Mouse (Mus musculus): ENCODE data around the gene Med14. TPM values are rescaled to one million over a fixed set of nuclear protein-coding genes. Genes with fewer than 3 reads are reported as not detected.
A peak's percentile ranks its signal among the peaks of the same experiment; 100 is the strongest.

Med14 gene
- 5.5 and 5.7 TPM in 2 replicates for polyA plus RNA-seq (2015; fragmentation: Nextera tagmentation; extraction: Ambion mirVana)

DNA sequence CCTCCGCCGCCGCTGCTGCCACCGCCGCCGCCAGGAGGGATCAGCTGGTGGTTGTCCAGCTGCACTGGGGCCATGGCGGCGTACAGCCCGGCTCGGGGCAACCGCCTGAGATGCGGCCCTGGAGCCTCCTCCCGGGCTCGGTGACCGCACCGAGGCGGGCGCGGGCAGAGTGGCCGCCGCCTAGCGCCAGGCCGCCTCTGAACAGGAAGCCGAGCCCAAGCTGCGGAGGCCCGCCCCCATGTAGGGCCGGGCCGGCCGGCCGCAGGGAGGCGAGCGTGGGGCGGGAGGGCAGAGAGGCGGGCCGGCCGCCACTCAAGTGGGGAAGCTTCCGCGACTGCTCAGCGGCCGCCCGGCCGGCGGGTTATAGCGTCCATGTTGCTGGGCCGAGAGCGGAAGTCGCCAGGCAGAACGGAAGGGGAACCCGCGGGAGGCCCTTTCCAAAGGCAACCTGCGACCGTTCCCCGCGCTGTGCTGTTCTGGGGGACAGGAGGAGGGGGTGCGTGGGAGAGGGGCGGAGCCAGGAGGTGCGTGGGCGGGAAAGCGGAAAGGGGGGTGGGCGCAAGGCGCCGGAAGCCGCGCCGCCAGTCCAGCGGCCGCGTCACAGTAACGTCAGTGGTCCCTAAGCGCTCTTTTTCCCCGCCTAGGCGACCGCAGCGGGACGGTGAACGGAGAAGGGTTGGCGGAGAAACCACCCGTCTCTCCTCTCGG, at the start of gene Med14:
Gene Med14, minus strand, starts transcription at position 448 of the 708 bp plus-strand sequence.
- Histone ChIP-seq H3K27ac (ENCODE audit: low read depth, low read length) (peak within 1 kb of the TSS; percentile 95), H3K36me3 (ENCODE audit: control insufficient read depth, insufficient read depth) (no peaks in the 10 kb centered on the region), H3K4me1 (replicated peaks; ENCODE audit: control insufficient read depth, insufficient read depth, low read length) (no peaks in the 10 kb centered on the region), H3K4me2 (replicated peaks; ENCODE audit: low read depth) (peak within 1 kb of the TSS; percentile 62), H3K9ac (ENCODE audit: low read depth, low read length) (peak within 1 kb of the TSS; percentile 74), H3K4me3 (ENCODE audit: low read depth, low read length) (peak within 1 kb of the TSS; percentile 63), H3K27me3 (replicated peaks; ENCODE audit: control insufficient read depth, insufficient read depth, low read length) (no peaks in the 10 kb centered on the region), H3K9me3 (ENCODE audit: control insufficient read depth) (no peaks in the 10 kb centered on the region)
- 10% methylated on average over 64 of the region's 79 CpGs for WGBS
- TF ChIP-seq CTCF (IDR thresholded peaks at IDR 0.05; ENCODE audit: low read depth): peak; percentile 63
- ATAC-seq: peak; percentile 96

DNA sequence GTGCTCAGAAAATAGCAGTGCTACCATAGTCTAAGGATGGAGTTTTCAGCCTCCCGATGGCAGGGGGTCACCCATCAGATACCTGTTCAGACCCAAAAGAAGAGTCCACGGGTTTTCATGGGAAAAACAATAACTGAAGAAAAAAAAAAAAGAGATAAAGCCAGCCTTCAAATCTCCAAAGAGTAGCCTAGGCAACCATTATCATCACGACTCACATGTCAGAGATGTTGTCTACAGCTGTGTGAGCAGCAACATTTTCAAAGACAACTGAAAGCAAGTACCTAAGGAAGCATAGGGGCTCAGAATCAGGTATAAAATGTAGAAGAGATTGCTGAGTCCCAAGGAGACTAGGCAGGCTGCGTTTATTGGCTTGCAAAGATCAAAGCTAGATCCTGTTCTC, 38.7 kb upstream of the Med14 start:
- Histone ChIP-seq H3K27me3 (replicated peaks; ENCODE audit: control insufficient read depth, insufficient read depth, low read length) (no peaks in the 10 kb centered on the region), H3K36me3 (ENCODE audit: control insufficient read depth, insufficient read depth) (no peaks in the 10 kb centered on the region), H3K4me2 (replicated peaks; ENCODE audit: low read depth) (no peak overlapping the region), H3K9ac (ENCODE audit: low read depth, low read length) (no peak overlapping the region), H3K27ac (ENCODE audit: low read depth, low read length) (no peak overlapping the region), H3K9me3 (ENCODE audit: control insufficient read depth) (no peaks in the 10 kb centered on the region), H3K4me3 (ENCODE audit: low read depth, low read length) (no peak overlapping the region), H3K4me1 (replicated peaks; ENCODE audit: control insufficient read depth, insufficient read depth, low read length) (no peaks in the 10 kb centered on the region)
- ATAC-seq: no peak
- TF ChIP-seq CTCF (IDR thresholded peaks at IDR 0.05; ENCODE audit: low read depth): no peak
- 71% methylated on average over 4 of the region's 4 CpGs for WGBS

DNA sequence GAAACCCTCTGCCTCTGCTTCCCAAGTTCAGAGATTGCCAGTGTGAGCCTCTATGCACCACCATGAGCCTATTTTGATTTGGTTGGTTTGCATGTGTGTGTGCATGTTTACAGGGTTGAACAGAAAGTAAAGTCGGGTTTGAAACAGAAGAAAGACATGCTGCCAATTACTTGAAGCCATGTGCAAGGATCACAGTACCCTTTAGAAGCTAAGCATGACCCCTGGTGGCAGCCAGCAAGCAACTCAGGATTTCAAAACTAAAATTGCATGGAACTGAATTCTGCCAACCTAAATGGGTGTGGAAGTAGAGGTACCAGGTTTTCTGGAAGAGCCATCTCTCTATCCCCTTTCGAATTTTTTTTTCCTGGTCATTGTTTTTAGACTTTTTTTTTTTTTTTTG, 33.0 kb upstream of the Med14 start:
- H3K27ac ChIP-seq (ENCODE audit: low read depth, low read length): no peak overlapping the region
- no peak overlapping the region for H3K4me2 ChIP-seq (replicated peaks; ENCODE audit: low read depth)
- peak; percentile 69 for TF ChIP-seq CTCF (IDR thresholded peaks at IDR 0.05; ENCODE audit: low read depth)
- ATAC-seq: no peak
- no peaks in the 10 kb centered on the region for H3K27me3 ChIP-seq (replicated peaks; ENCODE audit: control insufficient read depth, insufficient read depth, low read length)
- H3K4me3 ChIP-seq (ENCODE audit: low read depth, low read length): no peak overlapping the region
- no peaks in the 10 kb centered on the region for H3K4me1 ChIP-seq (replicated peaks; ENCODE audit: control insufficient read depth, insufficient read depth, low read length)
- WGBS: 36% methylated on average over 2 of the region's 2 CpGs
- no peak overlapping the region for H3K9ac ChIP-seq (ENCODE audit: low read depth, low read length)
- H3K9me3 ChIP-seq (ENCODE audit: control insufficient read depth): no peaks in the 10 kb centered on the region
- no peaks in the 10 kb centered on the region for H3K36me3 ChIP-seq (ENCODE audit: control insufficient read depth, insufficient read depth)

DNA sequence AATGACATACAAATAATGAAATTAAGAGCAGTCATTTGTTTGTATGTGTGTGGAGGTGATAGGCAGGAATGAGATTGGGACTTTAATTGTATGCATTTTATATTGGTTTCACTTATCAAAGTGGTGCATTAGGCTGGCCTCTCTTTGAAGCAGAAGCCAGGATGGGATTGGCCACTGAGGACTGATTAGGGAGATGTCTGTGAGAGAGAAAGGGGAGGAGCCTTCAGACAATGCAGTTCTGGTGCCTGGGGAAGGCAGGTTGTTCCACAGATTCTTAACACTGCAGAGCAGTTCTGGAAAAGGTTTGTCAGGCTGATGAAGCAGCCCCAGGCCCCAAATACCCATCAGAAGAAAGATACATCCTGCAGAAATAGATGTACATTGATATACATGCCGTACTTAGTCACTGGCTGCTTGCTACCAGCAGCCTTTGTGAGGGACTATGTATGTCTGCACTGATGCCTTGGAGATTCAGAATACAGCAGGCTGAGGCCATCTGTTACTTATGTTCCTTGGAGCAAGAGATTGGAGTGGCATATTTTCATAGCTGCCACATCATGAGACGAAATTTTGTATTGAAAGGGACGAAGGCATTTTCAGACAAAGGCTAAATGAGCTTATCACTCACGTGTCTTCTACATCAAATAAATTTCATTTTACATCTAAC, 29.9 kb upstream of the Med14 start:
- no peak for TF ChIP-seq CTCF (IDR thresholded peaks at IDR 0.05; ENCODE audit: low read depth)
- Histone ChIP-seq H3K9me3 (ENCODE audit: control insufficient read depth) (no peaks in the 10 kb centered on the region), H3K36me3 (ENCODE audit: control insufficient read depth, insufficient read depth) (no peaks in the 10 kb centered on the region), H3K27ac (ENCODE audit: low read depth, low read length) (no peak overlapping the region), H3K4me1 (replicated peaks; ENCODE audit: control insufficient read depth, insufficient read depth, low read length) (no peaks in the 10 kb centered on the region), H3K9ac (ENCODE audit: low read depth, low read length) (no peak overlapping the region), H3K4me2 (replicated peaks; ENCODE audit: low read depth) (no peak overlapping the region), H3K27me3 (replicated peaks; ENCODE audit: control insufficient read depth, insufficient read depth, low read length) (no peaks in the 10 kb centered on the region), H3K4me3 (ENCODE audit: low read depth, low read length) (no peak overlapping the region)
- no peak for ATAC-seq
- WGBS: 77% methylated on average over 4 of the region's 4 CpGs

DNA sequence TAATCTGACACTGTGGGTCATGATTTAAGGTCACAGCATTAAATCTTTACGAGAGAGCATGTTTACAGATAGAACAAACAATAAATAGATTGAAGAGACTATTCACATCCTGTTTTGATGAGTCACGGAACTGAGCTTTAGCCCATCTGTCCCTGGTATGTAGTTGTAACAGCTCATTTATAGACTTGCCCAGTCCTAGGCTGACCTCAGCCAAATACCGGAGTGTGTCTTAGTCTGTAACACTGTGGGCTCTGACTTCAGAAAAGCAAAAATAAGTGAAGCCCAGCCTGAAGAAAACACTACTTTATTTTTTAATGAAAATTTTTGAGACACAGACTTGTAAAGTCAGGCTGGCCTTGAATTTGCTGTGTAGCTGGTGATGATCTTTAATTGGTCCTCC, 11.4 kb upstream of the Med14 start:
- Histone ChIP-seq H3K27ac (ENCODE audit: low read depth, low read length) (no peak overlapping the region), H3K27me3 (replicated peaks; ENCODE audit: control insufficient read depth, insufficient read depth, low read length) (no peaks in the 10 kb centered on the region), H3K4me1 (replicated peaks; ENCODE audit: control insufficient read depth, insufficient read depth, low read length) (no peaks in the 10 kb centered on the region), H3K36me3 (ENCODE audit: control insufficient read depth, insufficient read depth) (no peaks in the 10 kb centered on the region), H3K9me3 (ENCODE audit: control insufficient read depth) (no peaks in the 10 kb centered on the region), H3K4me3 (ENCODE audit: low read depth, low read length) (no peak overlapping the region), H3K9ac (ENCODE audit: low read depth, low read length) (no peak overlapping the region), H3K4me2 (replicated peaks; ENCODE audit: low read depth) (no peak overlapping the region)
- WGBS: 66% methylated on average over 3 of the region's 3 CpGs
- TF ChIP-seq CTCF (IDR thresholded peaks at IDR 0.05; ENCODE audit: low read depth): no peak
- ATAC-seq: no peak

DNA sequence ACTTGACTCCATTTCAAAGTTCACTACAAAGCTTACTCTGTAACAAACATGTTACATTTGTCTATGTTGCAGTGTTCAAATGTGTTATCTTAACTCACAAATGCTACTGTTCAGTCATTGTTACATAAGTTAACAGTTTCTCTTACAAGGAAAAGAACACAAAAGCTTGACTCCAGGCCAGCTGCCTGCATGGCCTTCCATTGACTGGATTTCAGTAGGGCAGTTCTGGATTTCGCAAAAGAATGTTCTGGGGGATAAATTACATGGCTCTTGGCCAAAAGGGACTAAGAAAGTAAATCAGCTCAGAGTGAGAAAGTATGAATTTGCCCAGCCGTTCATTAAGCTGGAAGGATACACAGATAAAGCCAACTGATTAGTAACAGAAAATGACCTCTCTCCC, 9.7 kb upstream of the Med14 start:
- Histone ChIP-seq H3K27ac (ENCODE audit: low read depth, low read length) (no peak overlapping the region), H3K9ac (ENCODE audit: low read depth, low read length) (no peak overlapping the region), H3K36me3 (ENCODE audit: control insufficient read depth, insufficient read depth) (no peaks in the 10 kb centered on the region), H3K4me2 (replicated peaks; ENCODE audit: low read depth) (no peak overlapping the region), H3K27me3 (replicated peaks; ENCODE audit: control insufficient read depth, insufficient read depth, low read length) (no peaks in the 10 kb centered on the region), H3K4me1 (replicated peaks; ENCODE audit: control insufficient read depth, insufficient read depth, low read length) (no peaks in the 10 kb centered on the region), H3K9me3 (ENCODE audit: control insufficient read depth) (no peaks in the 10 kb centered on the region), H3K4me3 (ENCODE audit: low read depth, low read length) (no peak overlapping the region)
- no peak for ATAC-seq
- no peak for TF ChIP-seq CTCF (IDR thresholded peaks at IDR 0.05; ENCODE audit: low read depth)
- WGBS: 58% methylated on average over 2 of the region's 2 CpGs

All from intestine, postnatal 0 days (tissue).